Mouse (Mus musculus): Measurements from ENCODE around the gene Nxpe2. TPM values are rescaled to one million over a fixed set of nuclear protein-coding genes. Genes with fewer than 3 reads are reported as not detected.

The Nxpe2 gene
- total and polyA plus RNA-seq, 2 experiments from 2014 or later: 0.45 TPM; not detected in 1

DNA sequence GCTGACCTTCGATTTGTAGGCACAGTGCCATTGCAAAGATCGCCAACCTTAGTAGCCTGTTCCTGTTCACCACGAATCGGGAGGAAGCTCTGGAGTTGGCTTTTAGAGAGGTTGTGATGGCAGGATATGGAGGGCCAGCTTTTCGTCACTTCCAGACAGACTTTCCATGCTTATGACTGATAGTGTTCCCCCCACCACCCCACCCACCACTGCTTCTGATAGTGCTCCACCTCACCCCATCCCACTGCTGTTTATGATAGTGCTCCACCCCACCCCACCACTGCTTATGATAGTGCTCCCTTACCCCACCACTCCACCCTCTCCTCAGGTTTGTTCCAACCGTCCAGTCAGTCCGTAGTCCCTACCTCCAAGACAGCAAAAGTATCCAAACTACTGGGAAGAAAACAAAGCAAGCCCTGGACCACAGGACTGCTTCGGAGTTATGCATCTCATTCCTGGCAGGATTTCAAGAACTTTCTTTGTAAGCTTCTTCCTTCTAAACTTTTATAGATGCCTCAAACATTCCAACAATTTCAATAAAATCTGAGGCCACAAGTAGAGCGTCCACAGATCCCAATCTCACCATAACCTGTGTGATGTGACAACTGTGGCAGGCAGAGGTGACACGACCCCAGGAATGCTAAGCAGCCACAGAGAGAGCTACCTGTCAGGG is 12.4 kb downstream of the Nxpe2 start:
- Histone ChIP-seq H3K4me1 (ENCODE audit: insufficient read depth, low read length) (no peaks in the 10 kb centered on the region), H3K9ac (replicated peaks; ENCODE audit: low read length) (no peak overlapping the region), H3K27ac (no peak overlapping the region), H3K4me3 (ENCODE audit: low read length) (no peak overlapping the region), H3K9me3 (ENCODE audit: low read length) (no peaks in the 10 kb centered on the region), H3K4me2 (ENCODE audit: low read depth, low read length) (no peak overlapping the region), H3K36me3 (ENCODE audit: insufficient read depth, low read length) (no peaks in the 10 kb centered on the region), H3K27me3 (ENCODE audit: insufficient read depth, low read length) (no peaks in the 10 kb centered on the region)
- 73% methylated on average over 10 of the region's 10 CpGs for WGBS
- no peak for ATAC-seq
- TF ChIP-seq CTCF (IDR thresholded peaks at IDR 0.05; ENCODE audit: low read depth): no peak
- DNase-seq (ENCODE audit: low spot score): no peak

DNA sequence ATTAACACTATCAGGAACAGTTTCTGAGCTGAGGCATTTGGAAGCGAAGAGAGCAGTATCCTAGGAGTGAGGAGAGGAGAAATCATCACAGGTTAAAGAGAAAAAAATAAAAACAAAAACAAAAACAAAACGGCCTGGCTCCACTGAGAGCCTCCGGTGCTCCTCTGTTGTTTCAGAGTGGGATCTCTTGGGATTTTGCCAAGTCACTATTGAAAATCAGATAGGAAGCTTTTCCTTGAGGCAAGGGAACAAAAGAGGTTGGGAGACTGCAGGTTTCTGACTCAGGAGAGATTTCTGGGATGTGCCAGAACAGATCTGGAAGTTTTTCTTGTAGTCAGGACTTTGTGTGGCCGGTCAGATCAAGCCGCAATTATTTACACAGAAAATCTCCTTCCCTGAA is 13.7 kb downstream of the Nxpe2 start:
- H3K9me3 ChIP-seq (ENCODE audit: low read length): no peaks in the 10 kb centered on the region
- WGBS: 44% methylated on average over 5 of the region's 5 CpGs
- no peak overlapping the region for H3K9ac ChIP-seq (replicated peaks; ENCODE audit: low read length)
- TF ChIP-seq CTCF (IDR thresholded peaks at IDR 0.05; ENCODE audit: low read depth): no peak
- no peaks in the 10 kb centered on the region for H3K4me1 ChIP-seq (ENCODE audit: insufficient read depth, low read length)
- no peak overlapping the region for H3K4me2 ChIP-seq (ENCODE audit: low read depth, low read length)
- no peak overlapping the region for H3K27ac ChIP-seq
- H3K27me3 ChIP-seq (ENCODE audit: insufficient read depth, low read length): no peaks in the 10 kb centered on the region
- no peak overlapping the region for H3K4me3 ChIP-seq (ENCODE audit: low read length)
- DNase-seq (ENCODE audit: low spot score) (peak; percentile 20), ATAC-seq (no peak)
- H3K36me3 ChIP-seq (ENCODE audit: insufficient read depth, low read length): no peaks in the 10 kb centered on the region

DNA sequence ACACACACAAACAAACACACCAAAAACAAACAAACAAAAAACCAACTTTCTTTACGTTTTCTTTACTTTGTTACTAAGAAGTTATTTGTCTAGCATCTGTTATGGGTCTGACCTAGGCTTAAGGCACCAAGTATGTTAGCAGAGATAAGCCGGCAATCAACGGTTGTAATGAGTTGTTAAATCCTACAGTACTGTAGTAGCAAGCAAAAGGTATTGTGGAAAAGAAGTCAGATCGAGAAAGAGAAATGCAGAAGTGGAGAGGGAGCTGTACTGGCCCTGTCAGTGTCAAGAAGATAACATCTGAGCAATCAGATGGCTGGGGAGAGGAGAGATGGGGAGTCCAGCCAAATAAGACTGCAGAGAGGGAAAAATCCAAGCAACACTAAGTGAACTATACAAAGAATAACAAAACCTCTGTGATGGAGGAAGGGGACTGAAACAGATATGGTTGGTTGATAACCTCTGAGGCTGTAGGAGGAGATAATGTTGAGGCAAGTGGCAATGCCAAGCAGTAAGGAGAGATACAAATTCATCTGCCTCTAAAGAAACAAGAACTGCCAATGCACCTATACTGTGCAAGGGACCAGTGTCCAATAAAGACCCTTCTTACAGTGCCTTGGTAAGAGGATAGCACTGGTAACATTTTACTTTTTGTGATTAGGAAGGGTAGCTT is 14.3 kb downstream of the Nxpe2 start:
- Histone ChIP-seq H3K4me3 (ENCODE audit: low read length) (no peak overlapping the region), H3K4me1 (ENCODE audit: insufficient read depth, low read length) (no peaks in the 10 kb centered on the region), H3K27me3 (ENCODE audit: insufficient read depth, low read length) (no peaks in the 10 kb centered on the region), H3K4me2 (ENCODE audit: low read depth, low read length) (no peak overlapping the region), H3K27ac (no peak overlapping the region), H3K36me3 (ENCODE audit: insufficient read depth, low read length) (no peaks in the 10 kb centered on the region), H3K9ac (replicated peaks; ENCODE audit: low read length) (no peak overlapping the region), H3K9me3 (ENCODE audit: low read length) (no peaks in the 10 kb centered on the region)
- no peak for TF ChIP-seq CTCF (IDR thresholded peaks at IDR 0.05; ENCODE audit: low read depth)
- ATAC-seq (no peak), DNase-seq (ENCODE audit: low spot score) (no peak)
- WGBS: 86% methylated on average over 4 of the region's 4 CpGs

DNA sequence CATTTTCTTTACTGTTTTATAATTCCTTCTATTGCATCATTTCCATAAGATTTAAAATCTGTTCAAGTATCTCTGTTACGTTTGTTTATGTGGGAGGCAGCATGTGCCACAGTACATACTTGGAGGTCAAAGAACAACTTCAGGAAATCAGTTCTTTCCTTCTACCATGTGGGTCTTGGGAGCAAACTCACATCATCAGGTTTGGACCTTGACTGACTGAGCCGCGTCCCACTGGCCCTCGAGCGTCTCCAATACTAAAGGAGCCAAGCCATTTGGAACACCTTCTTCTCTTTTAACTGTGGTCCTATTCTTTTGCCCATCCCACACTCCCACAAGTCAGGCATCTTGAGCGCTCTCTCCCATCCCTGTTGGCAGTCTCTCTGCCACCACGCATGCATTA is 23.7 kb downstream of the Nxpe2 start:
- TF ChIP-seq CTCF (IDR thresholded peaks at IDR 0.05; ENCODE audit: low read depth): no peak
- Histone ChIP-seq H3K4me1 (ENCODE audit: insufficient read depth, low read length) (no peaks in the 10 kb centered on the region), H3K9ac (replicated peaks; ENCODE audit: low read length) (no peak overlapping the region), H3K27me3 (ENCODE audit: insufficient read depth, low read length) (no peaks in the 10 kb centered on the region), H3K9me3 (ENCODE audit: low read length) (no peaks in the 10 kb centered on the region), H3K36me3 (ENCODE audit: insufficient read depth, low read length) (no peaks in the 10 kb centered on the region), H3K4me2 (ENCODE audit: low read depth, low read length) (no peak overlapping the region), H3K27ac (no peak overlapping the region), H3K4me3 (ENCODE audit: low read length) (no peak overlapping the region)
- ATAC-seq (no peak), DNase-seq (ENCODE audit: low spot score) (no peak)
- WGBS: 90% methylated on average over 7 of the region's 7 CpGs

DNA sequence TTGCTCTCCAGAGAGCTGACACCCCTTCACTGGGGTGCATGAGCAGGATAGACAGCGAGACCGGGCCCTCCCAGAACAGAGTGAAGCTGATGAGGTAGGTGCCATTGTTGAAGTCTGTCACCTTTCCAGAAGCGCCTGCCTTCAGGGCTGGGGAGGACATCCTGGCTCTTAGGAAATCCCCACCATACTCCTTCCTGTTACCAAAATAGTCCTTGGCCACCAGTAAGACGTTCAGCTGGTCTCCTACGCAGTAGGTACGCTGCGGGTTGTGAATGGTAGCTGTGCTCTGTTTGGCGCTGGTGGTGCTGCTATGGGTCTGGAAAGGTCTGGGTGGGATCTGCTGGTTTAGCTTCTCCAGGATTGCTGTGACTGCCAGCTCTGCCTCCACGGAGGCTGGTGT is 26.9 kb downstream of the Nxpe2 start:
- ATAC-seq: no peak
- no peak for TF ChIP-seq CTCF (IDR thresholded peaks at IDR 0.05; ENCODE audit: low read depth)
- DNase-seq (ENCODE audit: low spot score): no peak
- H3K9me3 ChIP-seq (ENCODE audit: low read length): no peaks in the 10 kb centered on the region
- H3K4me1 ChIP-seq (ENCODE audit: insufficient read depth, low read length): no peaks in the 10 kb centered on the region
- 93% methylated on average over 9 of the region's 9 CpGs for WGBS
- H3K9ac ChIP-seq (replicated peaks; ENCODE audit: low read length): no peak overlapping the region
- no peaks in the 10 kb centered on the region for H3K27me3 ChIP-seq (ENCODE audit: insufficient read depth, low read length)
- no peak overlapping the region for H3K27ac ChIP-seq
- no peak overlapping the region for H3K4me3 ChIP-seq (ENCODE audit: low read length)
- H3K36me3 ChIP-seq (ENCODE audit: insufficient read depth, low read length): no peaks in the 10 kb centered on the region
- no peak overlapping the region for H3K4me2 ChIP-seq (ENCODE audit: low read depth, low read length)

DNA sequence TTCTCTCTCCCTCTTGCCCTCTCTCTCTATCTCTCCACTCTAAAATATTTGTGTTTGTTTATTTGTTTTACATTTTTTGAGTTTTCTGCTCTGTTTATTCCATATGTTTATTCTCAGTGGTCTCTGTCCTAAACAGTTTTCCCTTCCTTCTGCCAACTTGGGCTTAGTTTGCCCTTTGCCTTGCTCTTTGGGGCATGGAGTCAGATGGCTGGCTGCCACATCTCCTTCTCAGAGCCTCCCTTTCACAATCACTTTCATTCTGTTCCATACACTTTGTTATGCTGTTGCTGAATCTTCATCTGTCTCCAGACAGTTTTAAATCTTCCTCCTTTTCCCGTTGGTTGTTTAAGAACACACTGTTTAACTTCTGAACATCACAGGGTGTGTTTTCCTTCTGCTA is 37.4 kb downstream of the Nxpe2 start:
- no peaks in the 10 kb centered on the region for H3K9me3 ChIP-seq (ENCODE audit: low read length)
- ATAC-seq (no peak), DNase-seq (ENCODE audit: low spot score) (no peak)
- H3K4me3 ChIP-seq (ENCODE audit: low read length): no peak overlapping the region
- no peak overlapping the region for H3K27ac ChIP-seq
- no peak overlapping the region for H3K9ac ChIP-seq (replicated peaks; ENCODE audit: low read length)
- H3K4me2 ChIP-seq (ENCODE audit: low read depth, low read length): no peak overlapping the region
- no peaks in the 10 kb centered on the region for H3K27me3 ChIP-seq (ENCODE audit: insufficient read depth, low read length)
- WGBS: 63% methylated on average over 1 of the region's 1 CpGs
- no peaks in the 10 kb centered on the region for H3K36me3 ChIP-seq (ENCODE audit: insufficient read depth, low read length)
- H3K4me1 ChIP-seq (ENCODE audit: insufficient read depth, low read length): no peaks in the 10 kb centered on the region
- no peak for TF ChIP-seq CTCF (IDR thresholded peaks at IDR 0.05; ENCODE audit: low read depth)

DNA sequence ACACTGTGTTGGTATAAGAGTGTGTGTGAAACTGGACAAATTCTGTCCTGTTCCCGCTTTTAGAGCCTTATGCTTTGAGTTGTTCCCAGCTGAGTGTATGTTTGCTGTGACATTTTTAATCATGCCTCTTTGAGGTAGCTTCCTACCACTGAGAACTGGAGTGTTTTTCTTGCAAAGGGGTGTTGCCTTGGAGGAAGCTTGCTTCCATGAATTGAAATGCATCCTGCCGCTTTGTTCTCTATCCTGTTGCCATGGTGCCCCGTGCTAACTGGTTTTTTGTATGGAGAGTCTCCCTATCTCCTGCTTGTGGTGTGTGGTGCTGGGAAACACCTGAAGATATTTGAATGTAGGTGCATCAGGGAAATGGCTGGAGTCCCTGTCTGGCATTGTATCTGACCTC is 39.1 kb downstream of the Nxpe2 start:
- H3K9ac ChIP-seq (replicated peaks; ENCODE audit: low read length): no peak overlapping the region
- H3K4me1 ChIP-seq (ENCODE audit: insufficient read depth, low read length): no peaks in the 10 kb centered on the region
- no peaks in the 10 kb centered on the region for H3K27me3 ChIP-seq (ENCODE audit: insufficient read depth, low read length)
- no peaks in the 10 kb centered on the region for H3K36me3 ChIP-seq (ENCODE audit: insufficient read depth, low read length)
- H3K9me3 ChIP-seq (ENCODE audit: low read length): no peaks in the 10 kb centered on the region
- peak overlapping the region; percentile 25 for H3K4me2 ChIP-seq (ENCODE audit: low read depth, low read length)
- peak overlapping the region; percentile 67 for H3K27ac ChIP-seq
- H3K4me3 ChIP-seq (ENCODE audit: low read length): peak overlapping the region; percentile 19
- WGBS: 8% methylated on average over 3 of the region's 3 CpGs
- DNase-seq (ENCODE audit: low spot score) (peak; percentile 69), ATAC-seq (peak; percentile 81; the same call in 1 of the 2 replicates)
- TF ChIP-seq CTCF (IDR thresholded peaks at IDR 0.05; ENCODE audit: low read depth): no peak

Data from hindbrain, postnatal 0 days (tissue).